Mouse (Mus musculus): ENCODE results near the gene Patl2. TPM values are rescaled to one million over a fixed set of nuclear protein-coding genes. Genes with fewer than 3 reads are reported as not detected.

Patl2 gene
- polyA plus RNA-seq, 1 experiment = not detected

GRCm38 (mm10) chr2:122152850-122153249 lies 33.1 kb downstream of the Patl2 start:
- TF ChIP-seq CTCF (IDR thresholded peaks at IDR 0.05; ENCODE audit: insufficient read depth, low read depth, low read length) (no peak), POLR2A (IDR thresholded peaks at IDR 0.05; ENCODE audit: insufficient read depth, low read depth, low read length) (no peak)
- Histone ChIP-seq H3K4me1 (ENCODE audit: control insufficient read depth, insufficient read depth, low read length) (0 out of 2 replicates have a peak, but pooled peaks cover 3% of the 10 kb centered on the region), H3K4me3 (ENCODE audit: insufficient read depth, low read depth, low read length) (no peak overlapping the region), H3K27ac (ENCODE audit: insufficient read depth, low read depth, low read length) (no peak overlapping the region)
- 80% methylated on average over 3 of the region's 3 CpGs for WGBS

GRCm38 (mm10) chr2:122151221-122151620 lies 34.8 kb downstream of the Patl2 start:
- Histone ChIP-seq H3K27ac (ENCODE audit: insufficient read depth, low read depth, low read length) (no peak overlapping the region), H3K4me3 (ENCODE audit: insufficient read depth, low read depth, low read length) (no peak overlapping the region), H3K4me1 (ENCODE audit: control insufficient read depth, insufficient read depth, low read length) (0 out of 2 replicates have a peak, but pooled peaks cover 4% of the 10 kb centered on the region)
- 89% methylated on average over 1 of the region's 1 CpGs for WGBS
- TF ChIP-seq POLR2A (IDR thresholded peaks at IDR 0.05; ENCODE audit: insufficient read depth, low read depth, low read length) = no peak
- TF ChIP-seq CTCF (IDR thresholded peaks at IDR 0.05; ENCODE audit: insufficient read depth, low read depth, low read length) = no peak

GRCm38 (mm10) chr2:122149716-122150115 lies 36.3 kb downstream of the Patl2 start:
- Histone ChIP-seq H3K4me1 (ENCODE audit: control insufficient read depth, insufficient read depth, low read length) (0 out of 2 replicates have a peak, but pooled peaks cover 4% of the 10 kb centered on the region), H3K27ac (ENCODE audit: insufficient read depth, low read depth, low read length) (no peak overlapping the region), H3K4me3 (ENCODE audit: insufficient read depth, low read depth, low read length) (no peak overlapping the region)
- TF ChIP-seq POLR2A (IDR thresholded peaks at IDR 0.05; ENCODE audit: insufficient read depth, low read depth, low read length) (no peak), CTCF (IDR thresholded peaks at IDR 0.05; ENCODE audit: insufficient read depth, low read depth, low read length) (no peak)
- WGBS = 88% methylated on average over 3 of the region's 3 CpGs

GRCm38 (mm10) chr2:122149316-122149715 lies 36.7 kb downstream of the Patl2 start:
- TF ChIP-seq POLR2A (IDR thresholded peaks at IDR 0.05; ENCODE audit: insufficient read depth, low read depth, low read length) (no peak), CTCF (IDR thresholded peaks at IDR 0.05; ENCODE audit: insufficient read depth, low read depth, low read length) (no peak)
- H3K4me1 ChIP-seq (ENCODE audit: control insufficient read depth, insufficient read depth, low read length) = 0 out of 2 replicates have a peak, but pooled peaks cover 4% of the 10 kb centered on the region
- no peak overlapping the region for H3K4me3 ChIP-seq (ENCODE audit: insufficient read depth, low read depth, low read length)
- H3K27ac ChIP-seq (ENCODE audit: insufficient read depth, low read depth, low read length) = no peak overlapping the region
- 87% methylated on average over 6 of the region's 6 CpGs for WGBS

GRCm38 (mm10) chr2:122148242-122148917 lies 37.6 kb downstream of the Patl2 start:
- WGBS = 43% methylated on average over 18 of the region's 18 CpGs
- H3K4me1 ChIP-seq (ENCODE audit: control insufficient read depth, insufficient read depth, low read length) = 0 out of 2 replicates have a peak, but pooled peaks cover 4% of the 10 kb centered on the region
- H3K27ac ChIP-seq (ENCODE audit: insufficient read depth, low read depth, low read length) = peak overlapping the region; percentile 81; the same call in 1 of the 2 replicates
- TF ChIP-seq POLR2A (IDR thresholded peaks at IDR 0.05; ENCODE audit: insufficient read depth, low read depth, low read length) (no peak), CTCF (IDR thresholded peaks at IDR 0.05; ENCODE audit: insufficient read depth, low read depth, low read length) (no peak)
- peak overlapping the region; percentile 96 for H3K4me3 ChIP-seq (ENCODE audit: insufficient read depth, low read depth, low read length)

- no peak for TF ChIP-seq CTCF (IDR thresholded peaks at IDR 0.05; ENCODE audit: insufficient read depth, low read depth, low read length)
- TF ChIP-seq POLR2A (IDR thresholded peaks at IDR 0.05; ENCODE audit: insufficient read depth, low read depth, low read length) = peak; percentile 96
- WGBS = under 1% methylated on average over 40 of the region's 40 CpGs
- H3K4me3 ChIP-seq (ENCODE audit: insufficient read depth, low read depth, low read length) = peak within 1 kb of the TSS; percentile 96
- H3K4me1 ChIP-seq (ENCODE audit: control insufficient read depth, insufficient read depth, low read length) = 0 out of 2 replicates have a peak, but pooled peaks cover 4% of the 10 kb centered on the region
- H3K27ac ChIP-seq (ENCODE audit: insufficient read depth, low read depth, low read length) = peak within 1 kb of the TSS; percentile 81
These were observed 38.3 kb downstream of the Patl2 start, which contains the start of gene B2m for GRCm38 (mm10) chr2:122147508-122148241. Gene B2m, plus strand, starts transcription at chr2:122147686.

- TF ChIP-seq POLR2A (IDR thresholded peaks at IDR 0.05; ENCODE audit: insufficient read depth, low read depth, low read length) (no peak), CTCF (IDR thresholded peaks at IDR 0.05; ENCODE audit: insufficient read depth, low read depth, low read length) (no peak)
- 64% methylated on average over 6 of the region's 6 CpGs for WGBS
- Histone ChIP-seq H3K4me1 (ENCODE audit: control insufficient read depth, insufficient read depth, low read length) (0 out of 2 replicates have a peak, but pooled peaks cover 4% of the 10 kb centered on the region), H3K4me3 (ENCODE audit: insufficient read depth, low read depth, low read length) (no peak overlapping the region), H3K27ac (ENCODE audit: insufficient read depth, low read depth, low read length) (no peak overlapping the region)
These were observed 39.3 kb downstream of the Patl2 start for GRCm38 (mm10) chr2:122146687-122147086.

GRCm38 (mm10) chr2:122145756-122146155 lies 40.2 kb downstream of the Patl2 start:
- H3K4me3 ChIP-seq (ENCODE audit: insufficient read depth, low read depth, low read length) = no peak overlapping the region
- WGBS = 79% methylated on average over 4 of the region's 4 CpGs
- TF ChIP-seq POLR2A (IDR thresholded peaks at IDR 0.05; ENCODE audit: insufficient read depth, low read depth, low read length) = no peak
- no peak for TF ChIP-seq CTCF (IDR thresholded peaks at IDR 0.05; ENCODE audit: insufficient read depth, low read depth, low read length)
- 0 out of 2 replicates have a peak, but pooled peaks cover 4% of the 10 kb centered on the region for H3K4me1 ChIP-seq (ENCODE audit: control insufficient read depth, insufficient read depth, low read length)
- H3K27ac ChIP-seq (ENCODE audit: insufficient read depth, low read depth, low read length) = no peak overlapping the region

GRCm38 (mm10) chr2:122143111-122143510 lies 42.9 kb downstream of the Patl2 start:
- no peak overlapping the region for H3K27ac ChIP-seq (ENCODE audit: insufficient read depth, low read depth, low read length)
- 0 out of 2 replicates have a peak, but pooled peaks cover 3% of the 10 kb centered on the region for H3K4me1 ChIP-seq (ENCODE audit: control insufficient read depth, insufficient read depth, low read length)
- WGBS = 98% methylated on average over 3 of the region's 3 CpGs
- H3K4me3 ChIP-seq (ENCODE audit: insufficient read depth, low read depth, low read length) = no peak overlapping the region
- no peak for TF ChIP-seq POLR2A (IDR thresholded peaks at IDR 0.05; ENCODE audit: insufficient read depth, low read depth, low read length)

All from olfactory bulb, adult 2 months (tissue).